ENCODE assay signal across 8 mouse cellular contexts in the genomic region with DNA sequence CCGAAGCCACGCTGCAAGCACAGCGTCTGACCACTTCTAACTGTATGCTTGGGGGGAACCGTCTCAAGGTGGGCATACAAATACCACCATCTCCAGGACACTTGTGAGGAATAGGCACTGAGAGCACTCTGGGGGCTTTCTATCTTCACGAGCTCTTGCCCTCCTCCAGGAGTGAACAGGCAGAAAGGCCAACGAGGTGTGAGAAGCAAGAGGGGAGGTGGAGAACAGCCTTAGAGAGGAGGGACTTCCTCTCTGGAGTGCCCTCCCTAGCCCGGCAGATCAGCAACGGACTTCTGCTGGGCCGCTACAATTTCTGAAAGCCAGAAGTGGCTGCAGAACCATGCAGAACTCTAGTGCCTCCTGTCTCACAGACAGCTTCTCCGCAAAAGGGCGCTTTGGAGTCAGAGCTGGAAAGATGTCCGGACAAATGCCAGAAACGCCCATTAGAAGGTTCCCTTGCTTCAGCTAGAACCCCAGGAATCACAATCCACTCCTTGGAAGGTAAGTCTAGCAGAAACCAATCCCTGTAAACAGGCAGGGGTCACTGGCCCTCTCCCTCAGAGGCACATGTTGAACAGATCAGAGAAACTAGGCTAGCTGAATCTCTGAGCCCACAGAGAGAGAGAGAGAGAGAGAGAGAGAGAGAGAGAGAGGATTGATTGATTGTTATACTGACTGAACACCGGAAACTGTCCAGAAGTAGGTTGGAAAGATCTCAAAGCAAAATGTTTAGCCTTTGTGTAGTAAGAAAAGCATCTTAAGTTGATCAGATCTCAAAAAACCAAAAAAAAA. TPM values are rescaled to one million over a fixed set of nuclear protein-coding genes. Genes with fewer than 3 reads are reported as not detected.
DNase-seq lines count a peak whose midpoint lies in the region; ATAC-seq and TF ChIP-seq lines count a peak whose summit lies in the region.

No protein-coding gene starts in this region.

- peak overlapping the region; percentile 84 for H3K4me2 ChIP-seq in hindbrain, postnatal 0 days (ENCODE audit: low read depth, low read length)
- peak overlapping the region; percentile 96 for H3K4me2 ChIP-seq in myocyte (ENCODE audit: low read depth)

- peak overlapping the region; percentile 47 for H3K4me3 ChIP-seq in lung, adult 2 months (replicated peaks; ENCODE audit: extremely low read depth, low read depth, low read length)
- H3K4me3 ChIP-seq in bone marrow, adult 2 months (replicated peaks; ENCODE audit: control insufficient read depth, low read depth, low read length) = peak overlapping the region; percentile 84
- H3K4me3 ChIP-seq in hindbrain, postnatal 0 days (ENCODE audit: low read length) = no peak overlapping the region
- peak overlapping the region; percentile 99 for H3K4me3 ChIP-seq in myocyte

- no peak for TF ChIP-seq POLR2A in lung, adult 2 months (IDR thresholded peaks at IDR 0.05; ENCODE audit: borderline replicate concordance, extremely low read depth, low read depth, low read length)
- no peak for TF ChIP-seq POLR2A in bone marrow, adult 2 months (IDR thresholded peaks at IDR 0.05; ENCODE audit: borderline replicate concordance, control insufficient read depth, low read depth, low read length)
- no peak for TF ChIP-seq POLR2A in myocyte (IDR thresholded peaks at IDR 0.05; ENCODE audit: insufficient read length, low read depth)

- peak overlapping the region; percentile 62 for H3K27ac ChIP-seq in bone marrow, adult 2 months (ENCODE audit: control insufficient read depth, insufficient read depth, low read depth, low read length, poor library complexity)
- H3K27ac ChIP-seq in hindbrain, postnatal 0 days = no peak overlapping the region

- H3ac ChIP-seq in myocyte (ENCODE audit: control insufficient read depth, insufficient read length) = no peak overlapping the region

- no peak for DNase-seq in lung, adult 2 months
- no peak for DNase-seq in lung, postnatal 4 days
- no peak for DNase-seq in hindbrain, postnatal 0 days (ENCODE audit: low spot score)
- no peak for DNase-seq in testis, postnatal 10 days (ENCODE audit: low spot score)
- DNase-seq in layer of hippocampus, postnatal 10 days (ENCODE audit: low spot score in 2 of 2) = no peak
- no peak for DNase-seq in cerebellum, adult 9-10 months

- WGBS in lung, adult 2 months = 33% methylated on average over 14 of the region's 14 CpGs
- 5% methylated on average over 14 of the region's 14 CpGs for WGBS in bone marrow, adult 2 months
- WGBS in hindbrain, postnatal 0 days = 80% methylated on average over 14 of the region's 14 CpGs

- no peaks in the 10 kb centered on the region for H3K36me3 ChIP-seq in hindbrain, postnatal 0 days (ENCODE audit: insufficient read depth, low read length)
- peaks cover 12% of the 10 kb centered on the region for H3K36me3 ChIP-seq in myocyte (ENCODE audit: control insufficient read depth, insufficient read depth)

- peaks cover 68% of the 10 kb centered on the region for H3K79me2 ChIP-seq in myocyte (ENCODE audit: control insufficient read depth, insufficient read depth)

- ATAC-seq in hindbrain, postnatal 0 days = no peak

- 0 out of 2 replicates have a peak overlapping the region, but pooled peaks have one; percentile 17 for H3K9ac ChIP-seq in hindbrain, postnatal 0 days (replicated peaks; ENCODE audit: low read length)

- no peaks in the 10 kb centered on the region for H3K27me3 ChIP-seq in hindbrain, postnatal 0 days (ENCODE audit: insufficient read depth, low read length)
- H3K27me3 ChIP-seq in myocyte (ENCODE audit: control insufficient read depth, insufficient read depth, insufficient read length) = no peaks in the 10 kb centered on the region

- H3K4me1 ChIP-seq in lung, adult 2 months (ENCODE audit: control insufficient read depth, insufficient read depth, low read length) = peaks cover 18% of the 10 kb centered on the region
- peaks cover 5% of the 10 kb centered on the region; the same call in 1 of the 2 replicates for H3K4me1 ChIP-seq in bone marrow, adult 2 months (ENCODE audit: control insufficient read depth, insufficient read depth, low read length)
- H3K4me1 ChIP-seq in hindbrain, postnatal 0 days (ENCODE audit: insufficient read depth, low read length) = peaks cover 13% of the 10 kb centered on the region

- TF ChIP-seq CTCF in lung, adult 2 months (IDR thresholded peaks at IDR 0.05; ENCODE audit: insufficient read depth, low read length) = no peak
- no peak for TF ChIP-seq CTCF in bone marrow, adult 2 months (IDR thresholded peaks at IDR 0.05; ENCODE audit: control insufficient read depth, insufficient read depth, low read length)
- TF ChIP-seq CTCF in hindbrain, postnatal 0 days (IDR thresholded peaks at IDR 0.05; ENCODE audit: low read depth) = no peak

- H3K9me3 ChIP-seq in hindbrain, postnatal 0 days (ENCODE audit: low read length) = no peaks in the 10 kb centered on the region

TF ChIP-seq in myocyte, 11 proteins besides CTCF, POLR2A, EP300 and RAD21:
- no peak for TF ChIP-seq MYOG (IDR thresholded peaks at IDR 0.05; ENCODE audit: control insufficient read depth in 1 of 3, insufficient read depth in 1 of 3, insufficient read length in 2 of 3, low read depth in 2 of 3)
- no peak for TF ChIP-seq POLR2AphosphoS2 (IDR thresholded peaks at IDR 0.05; ENCODE audit: insufficient read length, low read depth)
- TF ChIP-seq MAX (IDR thresholded peaks at IDR 0.05; ENCODE audit: low read depth) = no peak
- no peak for TF ChIP-seq SRF (IDR thresholded peaks at IDR 0.05; ENCODE audit: control insufficient read depth, insufficient read length, low read depth)
- TF ChIP-seq CEBPB (IDR thresholded peaks at IDR 0.05; ENCODE audit: insufficient read depth, poor library complexity, severe bottlenecking) = no peak
- no peak for TF ChIP-seq TCF3 (IDR thresholded peaks at IDR 0.05; ENCODE audit: insufficient read length, low read depth)
- no peak for TF ChIP-seq MYOD1 (IDR thresholded peaks at IDR 0.05; ENCODE audit: control insufficient read depth in 1 of 3, insufficient read length in 2 of 3, low read depth in 2 of 3)
- no peak for TF ChIP-seq REST (IDR thresholded peaks at IDR 0.05; ENCODE audit: insufficient read depth, insufficient read length)
TF ChIP-seq in myocyte: peak in this region for 0.

RNA-seq across cellular contexts. Expression of a gene that starts 1.9 kb away (rescaled TPM):
- 235 and 252 TPM in 2 replicates for polyA plus RNA-seq in lung, adult 2 months (2012; rRNA removed)
- polyA plus RNA-seq in bone marrow, adult 2 months (2011; ENCODE audit: insufficient read depth, insufficient read length, low replicate concordance, missing spikeins) = 91.8 and 126 TPM in 2 replicates
- total RNA-seq in hindbrain, postnatal 0 days (2014; rRNA removed) = 246 and 248 TPM in 2 replicates
- polyA plus RNA-seq in hindbrain, postnatal 0 days (2015; fragmentation: Nextera tagmentation; extraction: Ambion mirVana) = 34.1 and 34.4 TPM in 2 replicates
- 128 TPM for polyA plus RNA-seq in myocyte (2012; fragmentation: generic; extraction: Trizol)
- 100 to 1,000 TPM; 152 to 165 TPM for total RNA-seq in layer of hippocampus, postnatal 10 days (2021)

RNA-seq across cellular contexts. Expression of a gene that starts 22.5 kb away (rescaled TPM):
- 0.36 TPM in 1 of 2 replicates, not detected in the other for polyA plus RNA-seq in lung, adult 2 months (2012; rRNA removed)
- not detected in 2 replicates for polyA plus RNA-seq in bone marrow, adult 2 months (2011; ENCODE audit: insufficient read depth, insufficient read length, low replicate concordance, missing spikeins)
- not detected in 2 replicates for total RNA-seq in hindbrain, postnatal 0 days (2014; rRNA removed)
- 0.24 and 0.28 TPM in 2 replicates for polyA plus RNA-seq in hindbrain, postnatal 0 days (2015; fragmentation: Nextera tagmentation; extraction: Ambion mirVana)
- polyA plus RNA-seq in myocyte (2012; fragmentation: generic; extraction: Trizol) = 0.23 TPM
- not detected for total RNA-seq in layer of hippocampus, postnatal 10 days (2021)

RNA-seq across cellular contexts. Expression of a gene that starts 23.6 kb away (rescaled TPM):
- polyA plus RNA-seq in lung, adult 2 months (2012; rRNA removed) = 1.1 and 1.8 TPM in 2 replicates
- not detected in 2 replicates for polyA plus RNA-seq in bone marrow, adult 2 months (2011; ENCODE audit: insufficient read depth, insufficient read length, low replicate concordance, missing spikeins)
- total RNA-seq in hindbrain, postnatal 0 days (2014; rRNA removed) = 10.0 and 12.9 TPM in 2 replicates
- 3.6 and 4.2 TPM in 2 replicates for polyA plus RNA-seq in hindbrain, postnatal 0 days (2015; fragmentation: Nextera tagmentation; extraction: Ambion mirVana)
- 0.05 TPM for polyA plus RNA-seq in myocyte (2012; fragmentation: generic; extraction: Trizol)
- 1 to 10 TPM; 1.5 to 2.2 TPM for total RNA-seq in layer of hippocampus, postnatal 10 days (2021)

RNA-seq across cellular contexts. Expression of a gene that starts 23.9 kb away (rescaled TPM):
- 27.3 and 28.2 TPM in 2 replicates for polyA plus RNA-seq in lung, adult 2 months (2012; rRNA removed)
- polyA plus RNA-seq in bone marrow, adult 2 months (2011; ENCODE audit: insufficient read depth, insufficient read length, low replicate concordance, missing spikeins) = 7.6 and 16.3 TPM in 2 replicates
- 62.6 and 63.3 TPM in 2 replicates for total RNA-seq in hindbrain, postnatal 0 days (2014; rRNA removed)
- 56.0 and 61.7 TPM in 2 replicates for polyA plus RNA-seq in hindbrain, postnatal 0 days (2015; fragmentation: Nextera tagmentation; extraction: Ambion mirVana)
- 29.9 TPM for polyA plus RNA-seq in myocyte (2012; fragmentation: generic; extraction: Trizol)
- total RNA-seq in layer of hippocampus, postnatal 10 days (2021) = 10 to 100 TPM; 61.6 to 66.2 TPM

RNA-seq across cellular contexts. Expression of a gene that starts 26.6 kb away (rescaled TPM):
- not detected in 2 replicates for polyA plus RNA-seq in lung, adult 2 months (2012; rRNA removed)
- polyA plus RNA-seq in bone marrow, adult 2 months (2011; ENCODE audit: insufficient read depth, insufficient read length, low replicate concordance, missing spikeins) = not detected in 2 replicates
- 6.9 TPM in 1 of 2 replicates, not detected in the other for total RNA-seq in hindbrain, postnatal 0 days (2014; rRNA removed)
- polyA plus RNA-seq in hindbrain, postnatal 0 days (2015; fragmentation: Nextera tagmentation; extraction: Ambion mirVana) = 0.88 and 1.2 TPM in 2 replicates
- not detected for polyA plus RNA-seq in myocyte (2012; fragmentation: generic; extraction: Trizol)
- under 1 TPM in 1 of 2 experiments, not detected in 1; 0.62 TPM for total RNA-seq in layer of hippocampus, postnatal 10 days (2021)
